ENCODE assay signal across 17 mouse cellular contexts in genomic region chr8:119646197-119646596, GRCm38 (mm10). TPM values are rescaled to one million over a fixed set of nuclear protein-coding genes. Genes with fewer than 3 reads are reported as not detected.
DNase-seq lines count a peak whose midpoint lies in the region; ATAC-seq and TF ChIP-seq lines count a peak whose summit lies in the region.
"Had no signal": no experiment of that assay in that cellular context is flagged by ENCODE, and none has a peak within 500 bp of the region (broad histone marks: within the 10 kb centered on the region; RNA-seq: fewer than 3 reads in every experiment).

No protein-coding gene starts in this region.

- DNase-seq in hindbrain, embryonic 10.5 days (ENCODE audit: low spot score), result no peak
- no peak for DNase-seq in liver, postnatal 0 days
- no peak for DNase-seq in liver
- DNase-seq in cerebellum, postnatal 10 days, result no peak
- no peak for DNase-seq in urinary bladder, adult 18-20 months (ENCODE audit: low spot score in 2 of 2)
- DNase-seq: cerebellum, adult 8-10 months; kidney, postnatal 14 days; liver, embryonic 13.5 days; right cerebral cortex, postnatal 14 days had no signal

- peak; percentile 38 for TF ChIP-seq CTCF in liver, postnatal 0 days (IDR thresholded peaks at IDR 0.05; ENCODE audit: low read depth)
- peak; percentile 43 for TF ChIP-seq CTCF in ES-Bruce4 (IDR thresholded peaks at IDR 0.05; ENCODE audit: low read depth, low read length)
- peak; percentile 33; the same call in 1 of the 2 replicates for TF ChIP-seq CTCF in bone marrow, adult 2 months (IDR thresholded peaks at IDR 0.05; ENCODE audit: control insufficient read depth, insufficient read depth, low read length)

- no peak for TF ChIP-seq EP300 in liver, postnatal 0 days (IDR thresholded peaks at IDR 0.05; ENCODE audit: low read depth)
- no peak for TF ChIP-seq EP300 in ES-Bruce4 (IDR thresholded peaks at IDR 0.05; ENCODE audit: insufficient read depth, low read depth, low read length)

- H3K27me3 ChIP-seq in hindbrain, embryonic 13.5 days, result no peaks in the 10 kb centered on the region
- H3K27me3 ChIP-seq in hindbrain, embryonic 10.5 days (ENCODE audit: insufficient read depth, poor library complexity, severe bottlenecking), result no peaks in the 10 kb centered on the region
- no peaks in the 10 kb centered on the region for H3K27me3 ChIP-seq in liver, postnatal 0 days (ENCODE audit: insufficient read depth, low read length)
- no peaks in the 10 kb centered on the region for H3K27me3 ChIP-seq in ES-Bruce4 (ENCODE audit: control insufficient read depth, insufficient read depth, low read length, poor library complexity, severe bottlenecking)
- H3K27me3 ChIP-seq: liver, embryonic 13.5 days had no signal

- WGBS in hindbrain, embryonic 13.5 days, result 81% methylated on average over 3 of the region's 3 CpGs
- WGBS in hindbrain, embryonic 10.5 days, result 80% methylated on average over 3 of the region's 3 CpGs
- 66% methylated on average over 3 of the region's 3 CpGs for WGBS in liver, postnatal 0 days (ENCODE audit: insufficient replicate concordance)
- WGBS in bone marrow, adult 2 months, result 56% methylated on average over 3 of the region's 3 CpGs

- no peak overlapping the region for H3K4me2 ChIP-seq in hindbrain, embryonic 13.5 days
- H3K4me2 ChIP-seq in liver, postnatal 0 days (ENCODE audit: low read depth, low read length), result no peak overlapping the region
- H3K4me2 ChIP-seq: liver, embryonic 13.5 days had no signal

- peaks cover 18% of the 10 kb centered on the region for H3K4me1 ChIP-seq in hindbrain, embryonic 13.5 days (replicated peaks)
- H3K4me1 ChIP-seq in hindbrain, embryonic 10.5 days (replicated peaks), result no peaks in the 10 kb centered on the region
- no peaks in the 10 kb centered on the region for H3K4me1 ChIP-seq in liver, postnatal 0 days (ENCODE audit: insufficient read depth)
- no peaks in the 10 kb centered on the region for H3K4me1 ChIP-seq in ES-Bruce4 (ENCODE audit: control insufficient read depth, insufficient read depth, low read length)
- H3K4me1 ChIP-seq in bone marrow, adult 2 months (ENCODE audit: control insufficient read depth, insufficient read depth, low read length), result no peaks in the 10 kb centered on the region
- H3K4me1 ChIP-seq: liver, embryonic 13.5 days had no signal

- TF ChIP-seq POLR2A in ES-Bruce4 (IDR thresholded peaks at IDR 0.05; ENCODE audit: insufficient read depth, low read length), result no peak
- TF ChIP-seq POLR2A in bone marrow, adult 2 months (IDR thresholded peaks at IDR 0.05; ENCODE audit: borderline replicate concordance, control insufficient read depth, low read depth, low read length), result no peak

- peak overlapping the region; percentile 90; the same call in 1 of the 2 replicates for H3K27ac ChIP-seq in hindbrain, embryonic 13.5 days
- H3K27ac ChIP-seq in hindbrain, embryonic 10.5 days, result no peak overlapping the region
- H3K27ac ChIP-seq in liver, postnatal 0 days (ENCODE audit: low read depth), result no peak overlapping the region
- H3K27ac ChIP-seq in ES-Bruce4 (ENCODE audit: insufficient read depth, low read length), result no peak overlapping the region
- no peak overlapping the region for H3K27ac ChIP-seq in bone marrow, adult 2 months (ENCODE audit: control insufficient read depth, insufficient read depth, low read depth, low read length, poor library complexity)
- H3K27ac ChIP-seq: liver, embryonic 13.5 days had no signal

- H3K4me3 ChIP-seq in hindbrain, embryonic 13.5 days, result no peak overlapping the region
- H3K4me3 ChIP-seq in hindbrain, embryonic 10.5 days, result no peak overlapping the region
- H3K4me3 ChIP-seq in liver, postnatal 0 days (ENCODE audit: low read depth, low read length), result no peak overlapping the region
- H3K4me3 ChIP-seq in ES-Bruce4 (ENCODE audit: low read depth, low read length), result no peak overlapping the region
- H3K4me3 ChIP-seq in bone marrow, adult 2 months (replicated peaks; ENCODE audit: control insufficient read depth, low read depth, low read length), result no peak overlapping the region
- H3K4me3 ChIP-seq: liver, embryonic 13.5 days had no signal

- no peaks in the 10 kb centered on the region for H3K9me3 ChIP-seq in hindbrain, embryonic 13.5 days
- H3K9me3 ChIP-seq in hindbrain, embryonic 10.5 days, result peaks cover 7% of the 10 kb centered on the region; the same call in 1 of the 2 replicates
- no peaks in the 10 kb centered on the region for H3K9me3 ChIP-seq in liver, postnatal 0 days (ENCODE audit: low read length)
- H3K9me3 ChIP-seq in ES-Bruce4 (replicated peaks; ENCODE audit: control insufficient read depth, insufficient read depth, low read length, poor library complexity, severe bottlenecking), result no peaks in the 10 kb centered on the region; the same call in 1 of the 2 replicates

- ATAC-seq in hindbrain, embryonic 13.5 days (ENCODE audit: low FRiP score), result no peak
- no peak for ATAC-seq in liver, postnatal 0 days
- ATAC-seq: inflammation-experienced regulatory T-cells, adult 6 months; midbrain, embryonic 16.5 days had no signal

- H3K36me3 ChIP-seq in hindbrain, embryonic 13.5 days, result no peaks in the 10 kb centered on the region
- no peaks in the 10 kb centered on the region for H3K36me3 ChIP-seq in hindbrain, embryonic 10.5 days
- no peaks in the 10 kb centered on the region for H3K36me3 ChIP-seq in liver, postnatal 0 days (replicated peaks; ENCODE audit: insufficient read depth, low read length)
- no peaks in the 10 kb centered on the region for H3K36me3 ChIP-seq in ES-Bruce4 (ENCODE audit: control insufficient read depth, insufficient read depth, low read length, poor library complexity, severe bottlenecking)
- H3K36me3 ChIP-seq: liver, embryonic 13.5 days had no signal

- no peak overlapping the region for H3K9ac ChIP-seq in hindbrain, embryonic 13.5 days
- H3K9ac ChIP-seq in liver, postnatal 0 days (replicated peaks), result no peak overlapping the region
- H3K9ac ChIP-seq in ES-Bruce4 (ENCODE audit: low read depth, poor library complexity, severe bottlenecking), result no peak overlapping the region
- H3K9ac ChIP-seq: liver, embryonic 13.5 days had no signal

RNA-seq across cellular contexts. Expression of gene Kcng4, which starts 10.7 kb away (rescaled TPM):
- 0.09 TPM in 1 of 2 replicates, not detected in the other for polyA plus RNA-seq in hindbrain, embryonic 13.5 days (2015; fragmentation: Nextera tagmentation; extraction: Ambion mirVana)
- 0.16 and 0.29 TPM in 2 replicates for polyA plus RNA-seq in hindbrain, embryonic 10.5 days (2016; fragmentation: Nextera tagmentation; extraction: Ambion mirVana)
- not detected in 2 replicates for polyA plus RNA-seq in liver, postnatal 0 days (2015; fragmentation: Nextera tagmentation; extraction: Ambion mirVana)
- polyA plus RNA-seq in ES-Bruce4 (2011; ENCODE audit: insufficient read depth, insufficient read length, low read depth, missing spikeins), result not detected in 2 replicates
- not detected in 2 replicates for polyA plus RNA-seq in bone marrow, adult 2 months (2011; ENCODE audit: insufficient read depth, insufficient read length, low replicate concordance, missing spikeins)
- polyA plus RNA-seq: heart, embryonic 14.5 days; inflammation-experienced regulatory T-cells, adult 6 months; liver, embryonic 13.5 days had no signal

RNA-seq across cellular contexts. Expression of gene Wfdc1, which starts 20.0 kb away (rescaled TPM):
- polyA plus RNA-seq in hindbrain, embryonic 13.5 days (2015; fragmentation: Nextera tagmentation; extraction: Ambion mirVana), result 3.3 and 3.5 TPM in 2 replicates
- 9.6 and 11.6 TPM in 2 replicates for polyA plus RNA-seq in hindbrain, embryonic 10.5 days (2016; fragmentation: Nextera tagmentation; extraction: Ambion mirVana)
- 6.0 and 7.2 TPM in 2 replicates for polyA plus RNA-seq in liver, postnatal 0 days (2015; fragmentation: Nextera tagmentation; extraction: Ambion mirVana)
- not detected in 2 replicates for polyA plus RNA-seq in ES-Bruce4 (2011; ENCODE audit: insufficient read depth, insufficient read length, low read depth, missing spikeins)
- not detected in 2 replicates for polyA plus RNA-seq in bone marrow, adult 2 months (2011; ENCODE audit: insufficient read depth, insufficient read length, low replicate concordance, missing spikeins)
- polyA plus RNA-seq: inflammation-experienced regulatory T-cells, adult 6 months had no signal

RNA-seq across cellular contexts. Expression of gene Adad2, which starts 33.6 kb away (rescaled TPM):
- not detected in 2 replicates for polyA plus RNA-seq in hindbrain, embryonic 13.5 days (2015; fragmentation: Nextera tagmentation; extraction: Ambion mirVana)
- 0.16 and 0.41 TPM in 2 replicates for polyA plus RNA-seq in hindbrain, embryonic 10.5 days (2016; fragmentation: Nextera tagmentation; extraction: Ambion mirVana)
- not detected in 2 replicates for polyA plus RNA-seq in liver, postnatal 0 days (2015; fragmentation: Nextera tagmentation; extraction: Ambion mirVana)
- 1.7 and 2.0 TPM in 2 replicates for polyA plus RNA-seq in ES-Bruce4 (2011; ENCODE audit: insufficient read depth, insufficient read length, low read depth, missing spikeins)
- polyA plus RNA-seq in bone marrow, adult 2 months (2011; ENCODE audit: insufficient read depth, insufficient read length, low replicate concordance, missing spikeins), result not detected in 2 replicates
- polyA plus RNA-seq: forebrain, embryonic 11.5 days; heart, embryonic 14.5 days; inflammation-experienced regulatory T-cells, adult 6 months; liver, embryonic 13.5 days; neural tube, embryonic 11.5 days had no signal

RNA-seq across cellular contexts. Expression of gene Taf1c, which starts 41.2 kb away (rescaled TPM):
- polyA plus RNA-seq in hindbrain, embryonic 13.5 days (2015; fragmentation: Nextera tagmentation; extraction: Ambion mirVana), result 12.6 and 14.5 TPM in 2 replicates
- 16.8 and 17.4 TPM in 2 replicates for polyA plus RNA-seq in hindbrain, embryonic 10.5 days (2016; fragmentation: Nextera tagmentation; extraction: Ambion mirVana)
- 2.4 and 2.7 TPM in 2 replicates for polyA plus RNA-seq in liver, postnatal 0 days (2015; fragmentation: Nextera tagmentation; extraction: Ambion mirVana)
- polyA plus RNA-seq in ES-Bruce4 (2011; ENCODE audit: insufficient read depth, insufficient read length, low read depth, missing spikeins), result 7.3 and 7.5 TPM in 2 replicates
- 9.6 and 17.6 TPM in 2 replicates for polyA plus RNA-seq in bone marrow, adult 2 months (2011; ENCODE audit: insufficient read depth, insufficient read length, low replicate concordance, missing spikeins)

RNA-seq across cellular contexts. Expression of gene Atp2c2, which starts 53.6 kb away (rescaled TPM):
- 0.21 TPM in 1 of 2 replicates, not detected in the other for polyA plus RNA-seq in hindbrain, embryonic 13.5 days (2015; fragmentation: Nextera tagmentation; extraction: Ambion mirVana)
- 1.4 TPM in 2 replicates for polyA plus RNA-seq in hindbrain, embryonic 10.5 days (2016; fragmentation: Nextera tagmentation; extraction: Ambion mirVana)
- polyA plus RNA-seq in liver, postnatal 0 days (2015; fragmentation: Nextera tagmentation; extraction: Ambion mirVana), result 0.05 and 0.14 TPM in 2 replicates
- 2.8 and 3.4 TPM in 2 replicates for polyA plus RNA-seq in ES-Bruce4 (2011; ENCODE audit: insufficient read depth, insufficient read length, low read depth, missing spikeins)
- not detected in 2 replicates for polyA plus RNA-seq in bone marrow, adult 2 months (2011; ENCODE audit: insufficient read depth, insufficient read length, low replicate concordance, missing spikeins)
- polyA plus RNA-seq: inflammation-experienced regulatory T-cells, adult 6 months had no signal
